Mouse (Mus musculus) mammary gland, adult 2 months (tissue): ENCODE results near the gene Tnnt1. TPM values are rescaled to one million over a fixed set of nuclear protein-coding genes. Genes with fewer than 3 reads are reported as not detected.

Experiments
- polyA plus RNA-seq: library from polyadenylated mRNA; depleted of rRNA; stranded (reverse); fragments of >200 nt; gene quantifications from 2 replicates; pipeline ENCODE4 v1.2.3, GENCODE M21; 2012; ENCODE audit warnings: low replicate concordance; rRNA removed

Gene Tnnt1
- 0.20 and 1.3 TPM in 2 replicates for polyA plus RNA-seq

GRCm38 (mm10) chr7:4516332-4517050 lies at the start of gene Tnnt1:
Gene Tnnt1 (minus strand): TSS chr7:4516382.

GRCm38 (mm10) chr7:4547221-4547641 lies 31.0 kb upstream of the Tnnt1 start, which contains the start of gene Syt5:
Gene Syt5 (minus strand): TSS chr7:4547541.

GRCm38 (mm10) chr7:4532005-4532729 lies 16.0 kb upstream of the Tnnt1 start, which contains the start of gene Dnaaf3:
Gene Dnaaf3 (minus strand): TSS chr7:4532453.

GRCm38 (mm10) chr7:4524212-4524922 lies 8.2 kb upstream of the Tnnt1 start, which contains the start of gene Tnni3:
Gene Tnni3 (minus strand): TSS chr7:4524229.

GRCm38 (mm10) chr7:4501558-4502397 lies 14.4 kb downstream of the Tnnt1 start, which contains the start of gene Ppp1r12c:
Gene Ppp1r12c (minus strand): TSS chr7:4501680.

GRCm38 (mm10) chr7:4460576-4461434 lies 55.4 kb downstream of the Tnnt1 start, which contains the start of gene Eps8l1:
Gene Eps8l1 (plus strand): TSS chr7:4460674.

Other genes starting within 250 kb of the Tnnt1 start
- 1.1 and 1.8 TPM in 2 replicates for gene Ncr1, start 178.7 kb downstream of the Tnnt1 start, polyA plus RNA-seq
- not detected in 2 replicates for gene Gp6, start 118.6 kb downstream of the Tnnt1 start, polyA plus RNA-seq
- 13.7 and 19.8 TPM in 2 replicates for gene Rdh13, start 70.7 kb downstream of the Tnnt1 start, polyA plus RNA-seq
- gene Eps8l1, start 55.7 kb downstream of the Tnnt1 start, polyA plus RNA-seq, result 15.5 and 16.5 TPM in 2 replicates
- gene Ppp1r12c, start 14.7 kb downstream of the Tnnt1 start, polyA plus RNA-seq, result 48.9 and 90.4 TPM in 2 replicates
- 6.1 and 8.4 TPM in 2 replicates for gene Tnni3, start 7.8 kb upstream of the Tnnt1 start, polyA plus RNA-seq
- gene Dnaaf3, start 16.1 kb upstream of the Tnnt1 start, polyA plus RNA-seq, result 9.0 and 14.9 TPM in 2 replicates
- 0.10 and 0.62 TPM in 2 replicates for gene Syt5, start 31.2 kb upstream of the Tnnt1 start, polyA plus RNA-seq
- 0.06 TPM in 1 of 2 replicates, not detected in the other for gene Ptprh, start 87.7 kb upstream of the Tnnt1 start, polyA plus RNA-seq
- gene Tmem86b, start 115.0 kb upstream of the Tnnt1 start, polyA plus RNA-seq, result 14.9 and 19.6 TPM in 2 replicates
- gene Ppp6r1, start 142.6 kb upstream of the Tnnt1 start, polyA plus RNA-seq, result 109 and 135 TPM in 2 replicates
- gene Hspbp1, start 168.7 kb upstream of the Tnnt1 start, polyA plus RNA-seq, result 29.8 and 46.7 TPM in 2 replicates
- 4.4 and 6.0 TPM in 2 replicates for gene Brsk1, start 174.2 kb upstream of the Tnnt1 start, polyA plus RNA-seq
- gene Tmem150b, start 208.9 kb upstream of the Tnnt1 start, polyA plus RNA-seq, result 2.0 and 2.5 TPM in 2 replicates
- gene Kmt5c, start 223.7 kb upstream of the Tnnt1 start, polyA plus RNA-seq, result 95.7 and 216 TPM in 2 replicates
- gene Cox6b2, start 236.7 kb upstream of the Tnnt1 start, polyA plus RNA-seq, result 13.8 and 18.7 TPM in 2 replicates